Mouse (Mus musculus) kidney, adult 11 months (tissue): ENCODE data around the gene Hectd4.
"Not testable (repeated sequence)": the region's sequence is repeated elsewhere in the genome, so short reads cannot be mapped to it uniquely, and the experiment has no call there.

Experiments used
- DNase-seq: peaks from one replicate; pipeline ENCODE4 v3.0.0; 2022

Hectd4 gene

GRCm38 (mm10) chr5:121219980-121220731 is at the start of gene Hectd4:
Gene Hectd4, plus strand, starts transcription at chr5:121220219.
- peak; percentile 93 for DNase-seq

- no peak for DNase-seq
Observed at GRCm38 (mm10) chr5:121172835-121173234, 47.2 kb upstream of the Hectd4 start.

DNA sequence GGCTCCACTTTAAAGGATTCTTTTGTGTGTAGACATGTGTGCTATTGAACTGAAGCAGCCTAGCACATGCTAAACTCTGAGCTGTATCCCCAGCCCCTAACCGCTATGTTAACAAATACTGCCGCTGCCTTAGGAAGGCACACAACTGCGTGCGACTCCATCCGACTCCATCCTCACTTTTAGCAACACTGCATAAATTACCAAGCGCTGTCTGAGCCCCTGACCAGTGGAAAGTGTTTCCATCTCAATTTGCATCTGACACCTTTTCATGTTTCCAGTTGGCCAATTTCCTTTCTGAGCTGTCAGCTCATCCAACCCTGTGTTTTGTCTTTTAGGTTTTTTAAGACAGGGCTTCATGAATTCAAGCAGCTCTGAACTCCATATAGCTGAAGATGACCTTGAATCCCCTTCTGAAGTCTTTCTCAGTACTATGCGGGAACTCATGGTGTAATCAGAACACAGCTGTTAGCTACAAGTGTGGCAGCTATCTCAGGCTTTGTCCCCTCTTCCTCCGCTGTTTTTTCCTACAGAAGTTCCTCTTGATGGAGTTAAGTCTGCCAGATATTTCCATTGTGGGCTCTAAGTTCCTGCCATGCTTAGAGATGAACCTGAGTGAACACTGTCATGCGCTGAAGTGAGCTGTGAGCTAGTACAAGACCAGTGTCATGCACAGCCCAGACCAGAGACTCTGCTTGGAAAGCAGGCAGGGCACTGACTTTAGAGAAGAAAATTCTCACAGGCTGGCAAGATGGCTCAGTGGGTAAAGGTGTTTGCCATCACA is 40.8 kb upstream of the Hectd4 start:
- no peak for DNase-seq

DNA sequence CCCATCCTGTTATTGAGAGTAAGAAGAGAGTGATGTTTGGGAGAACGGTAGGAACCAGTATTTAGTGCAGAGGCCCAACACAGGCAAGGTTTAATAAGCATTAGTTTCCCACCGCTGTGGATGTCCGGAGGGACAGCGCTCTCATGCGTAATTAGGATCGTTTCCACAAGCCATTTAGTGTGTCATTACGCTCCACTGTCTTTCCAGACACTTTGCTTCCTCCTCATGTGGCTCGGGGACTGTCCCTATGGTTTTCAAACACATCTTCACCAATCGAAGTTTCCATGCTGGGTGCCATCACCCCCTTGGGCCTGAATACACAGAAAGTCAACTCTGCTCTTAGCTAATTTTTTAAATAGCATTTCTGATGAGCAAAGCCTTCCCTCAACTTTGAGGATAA is 36.8 kb upstream of the Hectd4 start:
- DNase-seq: no peak

DNA sequence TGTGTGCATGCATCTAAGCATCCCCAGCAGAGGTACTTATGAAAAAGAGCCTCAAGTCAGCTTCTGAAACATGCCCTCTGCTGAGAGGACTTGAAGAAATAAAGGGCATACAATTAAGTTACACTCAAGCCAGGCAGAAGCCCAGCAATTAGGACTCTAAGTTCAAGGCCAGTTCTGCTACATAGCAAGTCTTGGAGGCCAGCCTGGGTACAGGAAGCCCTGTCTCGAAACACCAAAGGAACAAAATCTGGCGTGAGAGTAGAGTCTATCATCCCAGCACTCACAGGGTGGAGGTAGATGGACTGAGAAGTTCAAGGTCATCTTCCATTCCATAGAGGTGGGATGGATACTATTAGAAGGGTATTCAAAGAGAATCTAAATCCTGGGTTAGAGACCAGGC is 35.6 kb upstream of the Hectd4 start:
- DNase-seq: no peak

DNA sequence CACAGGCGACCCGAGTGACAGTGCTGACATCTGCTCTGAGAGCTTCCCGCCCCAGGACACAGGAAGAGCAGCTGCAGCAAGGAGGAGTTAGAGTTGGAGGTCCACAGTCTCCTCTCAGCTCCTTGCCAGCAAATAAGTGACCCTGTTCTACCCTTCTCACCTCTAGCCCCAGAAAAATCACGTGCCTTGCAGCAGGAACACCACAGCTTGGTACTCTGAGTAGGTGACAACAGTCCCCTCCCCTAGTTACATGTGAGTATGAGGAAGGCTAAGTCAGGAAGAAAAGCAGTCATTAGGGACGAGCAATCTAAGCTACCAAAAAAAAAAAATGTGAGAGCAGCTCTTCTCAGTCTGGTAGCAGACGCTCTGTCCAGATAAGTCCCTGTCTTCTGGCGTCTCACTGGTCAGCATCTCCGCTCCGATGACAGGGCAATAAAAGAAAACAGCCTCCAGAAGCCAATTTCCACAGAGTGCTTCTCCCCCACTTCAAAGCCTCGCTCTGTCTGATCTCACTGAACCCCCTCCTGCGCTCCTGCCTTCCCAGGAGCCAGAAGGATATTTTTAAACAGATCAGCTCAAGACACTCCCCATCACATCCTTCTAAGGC is 35.0 kb upstream of the Hectd4 start:
- DNase-seq: no peak

DNA sequence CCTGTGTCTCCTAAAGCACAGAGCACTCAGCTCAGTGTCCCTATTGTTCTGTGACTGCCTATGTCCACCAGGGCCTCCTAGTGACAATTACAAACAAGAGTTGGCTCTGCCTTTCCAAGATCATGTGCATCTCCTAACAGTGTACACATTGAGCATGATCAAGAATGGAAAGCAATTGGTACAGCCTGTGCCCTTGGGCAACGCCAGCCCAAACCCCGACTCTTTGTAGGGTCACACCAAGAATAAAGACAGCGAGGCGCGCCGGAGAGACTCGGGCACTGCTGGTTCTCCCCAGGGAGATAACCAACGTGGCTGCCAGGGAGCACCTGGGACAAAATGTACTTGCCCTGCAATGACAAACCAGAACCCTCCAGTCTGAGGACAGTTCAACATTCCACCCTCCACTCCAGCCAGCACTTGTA is 32.4 kb upstream of the Hectd4 start:
- DNase-seq: no peak

- no peak for DNase-seq
Observed at GRCm38 (mm10) chr5:121188265-121188664, 31.8 kb upstream of the Hectd4 start.

GRCm38 (mm10) chr5:121189182-121189581 is 30.8 kb upstream of the Hectd4 start:
- no peak for DNase-seq

DNA sequence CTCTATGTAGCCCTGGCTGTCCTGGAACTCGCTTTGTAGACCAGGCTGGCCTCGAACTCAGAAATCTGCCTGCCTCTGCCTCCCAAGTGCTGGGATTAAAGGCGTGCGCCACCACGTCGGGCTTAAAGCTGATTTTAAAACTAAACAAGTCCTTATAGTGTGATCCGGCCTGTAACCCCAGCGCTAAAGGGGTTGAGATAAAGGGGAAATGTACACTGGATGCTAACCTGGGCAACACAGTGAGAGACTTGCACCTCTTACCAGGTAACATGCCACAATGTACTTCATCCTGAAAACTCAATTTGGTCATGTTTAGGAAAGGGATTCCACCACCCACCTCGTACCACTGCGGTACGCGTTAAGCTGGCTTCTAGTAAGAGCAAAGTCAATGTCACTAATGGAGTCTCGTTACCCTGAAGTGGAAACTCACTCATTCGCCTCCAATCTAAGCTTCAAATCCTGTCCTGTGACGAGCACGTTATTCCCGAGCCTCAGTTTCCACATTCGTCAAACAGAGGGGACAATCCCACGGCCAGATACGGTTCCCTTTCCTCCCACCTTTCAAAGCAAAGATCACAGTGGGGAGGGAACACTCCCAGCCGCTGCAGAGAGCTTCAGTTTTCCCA is 29.7 kb upstream of the Hectd4 start:
- DNase-seq: no peak

DNA sequence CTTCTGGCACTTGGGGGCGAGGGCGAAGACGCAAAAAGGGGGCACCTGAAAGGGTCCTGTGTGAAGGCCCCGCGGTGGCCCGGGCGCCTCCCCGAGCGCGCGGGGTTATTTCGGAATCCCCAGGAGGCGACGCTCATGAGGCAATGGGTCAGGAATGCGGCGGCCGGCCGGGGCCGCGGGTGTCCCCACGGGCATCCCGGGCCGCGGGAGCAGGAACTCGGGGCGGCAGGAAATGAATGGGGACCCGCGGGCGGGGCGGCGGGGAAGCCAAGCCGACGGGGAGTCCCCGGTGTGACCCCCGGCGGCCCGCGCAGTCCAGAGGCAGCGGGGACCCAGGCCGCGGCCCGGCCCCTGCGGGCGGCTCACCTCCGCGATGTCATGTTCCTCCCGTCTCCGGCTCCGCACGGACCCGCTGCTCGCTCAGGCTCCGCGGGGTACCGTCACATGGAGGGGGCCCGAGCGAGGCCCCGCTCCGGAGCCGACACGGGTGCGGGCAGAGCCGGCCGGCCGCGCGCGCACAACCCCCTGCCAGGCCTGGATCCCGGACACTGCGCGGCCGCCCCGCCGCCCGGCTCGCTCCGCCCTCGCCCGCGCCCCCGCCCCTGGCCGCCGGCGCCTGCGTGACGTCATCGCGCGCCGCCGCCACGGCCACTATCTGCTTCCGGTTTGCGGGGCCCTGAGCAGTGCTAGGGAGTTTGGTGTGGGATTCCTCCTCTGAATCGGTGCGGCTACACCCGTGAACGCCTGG is 29.0 kb upstream of the Hectd4 start, which contains the start of gene Ptpn11:
TSS of gene Ptpn11 (minus strand) at position 562 of the 748 bp plus-strand sequence.
- peak; percentile 70 for DNase-seq

- no peak for DNase-seq
Observed at GRCm38 (mm10) chr5:121191584-121191906, 28.5 kb upstream of the Hectd4 start.

DNA sequence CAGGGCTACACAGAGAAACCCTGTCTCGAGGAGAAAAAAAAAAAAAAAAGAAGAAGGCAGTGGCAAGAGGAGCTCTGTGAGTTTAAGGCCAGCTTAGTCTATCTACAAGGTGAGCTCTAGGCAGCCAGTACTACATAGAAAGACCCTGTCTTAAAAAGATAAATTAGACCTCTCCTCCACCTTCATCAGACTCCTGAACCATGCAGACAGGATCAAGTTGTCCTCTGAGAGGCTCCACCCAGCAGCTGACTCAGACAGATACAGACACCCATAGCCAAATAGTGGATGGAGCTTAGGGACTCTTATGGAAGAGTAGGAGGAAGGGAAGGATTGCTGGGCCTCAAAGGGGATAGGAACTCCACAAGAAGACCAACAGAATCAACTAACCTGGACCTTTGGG is 25.8 kb upstream of the Hectd4 start:
- no peak for DNase-seq

DNA sequence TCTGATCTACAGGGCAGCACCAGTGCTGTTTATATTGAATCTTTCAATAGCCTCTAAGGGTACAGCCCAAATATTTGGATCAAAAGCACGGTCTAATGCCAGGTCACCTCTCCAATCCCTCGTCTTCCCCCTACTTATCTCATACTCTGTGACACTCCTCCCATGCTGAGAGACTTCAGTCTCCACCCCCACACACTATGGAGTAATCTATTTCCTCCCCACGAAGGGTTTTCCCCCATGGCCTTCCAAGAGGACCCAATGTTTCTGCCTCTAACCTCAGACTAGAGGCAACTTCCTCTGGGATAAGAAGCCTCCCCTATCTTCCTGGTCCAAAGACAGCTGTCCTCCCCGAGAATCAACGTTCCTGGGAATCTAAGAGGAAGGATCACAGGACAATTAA is 23.3 kb upstream of the Hectd4 start:
- DNase-seq: no peak

DNA sequence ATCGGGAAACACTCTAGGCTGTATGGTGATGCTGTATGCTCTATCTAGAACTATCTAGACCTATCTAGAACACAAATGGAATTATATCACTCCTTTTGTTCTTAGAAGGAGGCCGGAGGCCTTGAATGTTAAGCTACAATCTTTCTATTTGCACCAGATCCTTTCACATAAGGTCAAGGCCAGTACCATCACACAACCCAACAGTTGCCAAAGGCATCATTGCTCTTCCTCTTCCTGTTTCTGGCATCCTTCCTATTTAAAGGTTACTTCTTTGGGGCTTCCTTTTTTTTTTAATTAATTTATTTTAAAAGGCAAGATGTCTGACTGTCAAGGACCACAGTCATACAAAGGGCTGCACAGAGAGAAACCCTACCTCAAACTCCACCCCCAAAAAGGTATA is 22.7 kb upstream of the Hectd4 start:
- no peak for DNase-seq

DNA sequence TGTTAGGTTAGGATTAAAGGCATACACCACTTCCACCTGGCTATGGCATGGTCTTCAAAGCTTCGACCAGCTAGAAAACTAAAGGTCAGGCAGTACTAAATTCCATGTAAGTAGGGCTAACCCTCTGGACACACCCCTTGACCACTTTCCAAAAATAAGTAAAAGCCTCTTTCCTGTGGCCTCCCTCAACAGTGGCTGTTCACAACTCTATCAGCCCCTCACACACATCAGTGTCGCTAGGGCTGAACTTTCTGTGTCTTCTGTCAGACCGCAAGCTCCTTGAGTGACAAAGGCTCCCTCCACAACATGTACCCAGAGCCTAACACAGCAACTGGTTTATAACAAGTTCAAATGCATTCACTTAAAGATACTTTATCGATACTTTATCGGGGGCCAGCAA is 21.6 kb upstream of the Hectd4 start:
- no peak for DNase-seq

- no peak for DNase-seq
Observed at GRCm38 (mm10) chr5:121201739-121202138, 18.3 kb upstream of the Hectd4 start.

DNA sequence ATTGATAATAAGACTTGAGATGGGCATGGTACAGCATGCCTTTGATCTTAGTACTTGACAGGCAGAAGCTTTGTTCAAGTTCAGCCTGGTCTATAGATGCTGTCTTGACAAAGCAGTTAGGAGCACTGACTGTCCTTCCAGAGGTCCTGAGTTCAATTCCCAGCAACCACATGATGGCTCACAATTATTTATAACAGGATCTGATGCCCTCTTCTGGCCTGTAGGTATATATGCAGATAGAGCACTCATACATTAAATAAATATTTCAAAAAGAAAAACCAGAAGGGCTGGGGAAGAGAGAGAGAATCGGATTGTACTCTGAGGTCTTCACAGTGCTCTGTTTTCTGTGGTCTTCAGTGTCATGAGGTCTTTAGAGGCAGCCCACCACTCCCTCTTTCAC is 17.6 kb upstream of the Hectd4 start:
- DNase-seq: no peak

DNA sequence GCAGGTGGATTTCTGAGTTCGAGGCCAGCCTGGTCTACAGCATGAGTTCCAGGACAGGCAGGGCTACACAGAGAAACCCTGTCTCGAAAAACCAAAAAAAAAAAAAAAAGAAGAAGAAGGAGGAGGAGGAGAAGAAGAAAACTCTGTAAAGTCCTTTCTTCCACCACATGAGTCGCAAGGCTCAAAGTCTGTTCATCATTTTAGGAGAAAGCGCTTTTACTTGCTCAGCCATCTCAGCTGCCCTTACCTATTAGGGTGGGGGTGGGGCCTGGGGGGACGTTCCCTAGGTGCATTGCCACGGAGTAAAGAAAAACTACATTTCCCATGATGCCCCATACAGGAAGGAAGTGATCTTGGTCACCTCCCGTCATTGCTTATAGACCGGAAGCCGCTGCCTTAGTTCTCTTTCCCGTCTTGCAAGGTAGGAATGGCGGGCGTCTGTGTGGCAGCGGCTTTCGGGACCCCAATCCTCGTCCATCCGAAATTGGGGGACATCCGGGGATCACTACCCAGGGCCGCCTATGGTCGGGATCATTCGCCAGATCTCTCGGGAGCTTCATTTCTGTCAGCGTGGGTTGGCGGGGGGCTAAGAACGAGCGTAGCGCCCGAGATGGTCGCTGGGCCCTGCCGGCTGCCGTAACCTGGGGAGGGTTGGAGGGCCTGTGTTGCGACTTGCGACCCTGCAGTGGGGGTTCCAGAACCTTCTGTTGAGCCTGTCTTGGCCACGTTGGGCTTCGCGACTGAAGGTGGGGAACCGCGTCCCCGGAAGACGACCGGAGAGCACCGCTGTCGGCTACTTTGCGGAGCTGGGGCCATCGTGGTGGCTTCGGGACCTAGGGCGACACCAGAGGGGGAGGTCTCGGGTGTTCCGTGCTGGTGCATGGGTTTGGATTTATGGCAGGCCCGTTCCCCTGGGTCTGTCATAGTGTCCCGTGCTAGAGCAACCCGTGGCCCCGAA is 15.6 kb upstream of the Hectd4 start, which contains the start of gene Rpl6:
TSS of gene Rpl6 (plus strand) at position 350 of the 958 bp plus-strand sequence.
- DNase-seq: peak; percentile 86

GRCm38 (mm10) chr5:121205537-121206130 is 14.4 kb upstream of the Hectd4 start:
- DNase-seq: not testable (repeated sequence)

DNA sequence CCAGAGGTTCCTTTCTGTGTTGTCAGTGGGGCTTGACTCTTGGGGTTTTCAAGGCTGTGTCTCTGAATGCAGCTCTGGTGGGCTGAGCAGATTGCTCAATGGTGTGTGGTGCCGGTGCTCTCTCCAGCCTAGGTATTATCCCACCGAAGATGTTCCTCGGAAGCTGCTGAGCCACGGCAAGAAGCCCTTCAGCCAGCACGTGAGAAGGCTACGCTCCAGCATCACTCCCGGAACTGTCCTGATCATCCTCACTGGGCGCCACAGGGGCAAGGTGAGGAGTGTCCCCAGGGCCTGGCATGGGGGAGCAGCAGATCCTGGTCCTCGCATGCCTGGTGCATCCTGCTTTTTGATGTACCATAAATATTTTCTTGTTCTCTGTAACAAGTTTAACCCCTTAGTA is 13.5 kb upstream of the Hectd4 start:
- DNase-seq: no peak
